Mouse (Mus musculus): ENCODE data around the gene Abhd16b. TPM values are rescaled to one million over a fixed set of nuclear protein-coding genes. Genes with fewer than 3 reads are reported as not detected.

Abhd16b gene
- total and polyA plus RNA-seq, 2 experiments from 2014 or later: not detected

GRCm38 (mm10) chr2:181463008-181463738, 29.8 kb upstream of the Abhd16b start:
- 24% methylated on average over 7 of the region's 7 CpGs for WGBS
- Histone ChIP-seq H3K4me3 (ENCODE audit: low read depth, low read length) (no peak overlapping the region), H3K36me3 (replicated peaks; ENCODE audit: control insufficient read depth, insufficient read depth, low read length) (no peaks in the 10 kb centered on the region), H3K27me3 (ENCODE audit: control insufficient read depth, insufficient read depth, low read length) (no peaks in the 10 kb centered on the region), H3K9me3 (replicated peaks; ENCODE audit: control insufficient read depth, low read length) (no peaks in the 10 kb centered on the region), H3K4me1 (ENCODE audit: control insufficient read depth, insufficient read depth) (0 out of 2 replicates have a peak, but pooled peaks cover under 1% of the 10 kb centered on the region), H3K4me2 (ENCODE audit: low read depth, low read length) (no peak overlapping the region), H3K27ac (ENCODE audit: low read depth) (no peak overlapping the region), H3K9ac (replicated peaks; ENCODE audit: low read depth, low read length) (no peak overlapping the region)
- DNase-seq (ENCODE audit: low spot score) (peak; percentile 52), ATAC-seq (ENCODE audit: insufficient read depth, low read depth) (peak; percentile 40)
- TF ChIP-seq CTCF (IDR thresholded peaks at IDR 0.05; ENCODE audit: low read depth) (no peak), EP300 (IDR thresholded peaks at IDR 0.05; ENCODE audit: low read depth) (no peak)

GRCm38 (mm10) chr2:181465423-181465822, 27.6 kb upstream of the Abhd16b start:
- no peak overlapping the region for H3K9ac ChIP-seq (replicated peaks; ENCODE audit: low read depth, low read length)
- no peak overlapping the region for H3K4me2 ChIP-seq (ENCODE audit: low read depth, low read length)
- ATAC-seq (ENCODE audit: insufficient read depth, low read depth): no peak
- no peak overlapping the region for H3K4me3 ChIP-seq (ENCODE audit: low read depth, low read length)
- DNase-seq (ENCODE audit: low spot score): no peak
- H3K27ac ChIP-seq (ENCODE audit: low read depth): no peak overlapping the region
- H3K27me3 ChIP-seq (ENCODE audit: control insufficient read depth, insufficient read depth, low read length): no peaks in the 10 kb centered on the region
- WGBS: 62% methylated on average over 3 of the region's 3 CpGs
- TF ChIP-seq EP300 (IDR thresholded peaks at IDR 0.05; ENCODE audit: low read depth) (no peak), CTCF (IDR thresholded peaks at IDR 0.05; ENCODE audit: low read depth) (no peak)
- H3K4me1 ChIP-seq (ENCODE audit: control insufficient read depth, insufficient read depth): peaks cover 5% of the 10 kb centered on the region
- H3K9me3 ChIP-seq (replicated peaks; ENCODE audit: control insufficient read depth, low read length): no peaks in the 10 kb centered on the region
- H3K36me3 ChIP-seq (replicated peaks; ENCODE audit: control insufficient read depth, insufficient read depth, low read length): no peaks in the 10 kb centered on the region

GRCm38 (mm10) chr2:181470285-181470684, 22.7 kb upstream of the Abhd16b start:
- DNase-seq (ENCODE audit: low spot score) (no peak), ATAC-seq (ENCODE audit: insufficient read depth, low read depth) (no peak)
- peak overlapping the region; percentile 85 for H3K27ac ChIP-seq (ENCODE audit: low read depth)
- peaks cover 31% of the 10 kb centered on the region for H3K4me1 ChIP-seq (ENCODE audit: control insufficient read depth, insufficient read depth)
- no peaks in the 10 kb centered on the region for H3K36me3 ChIP-seq (replicated peaks; ENCODE audit: control insufficient read depth, insufficient read depth, low read length)
- no peaks in the 10 kb centered on the region for H3K9me3 ChIP-seq (replicated peaks; ENCODE audit: control insufficient read depth, low read length)
- WGBS: 58% methylated on average over 2 of the region's 2 CpGs
- no peak overlapping the region for H3K4me2 ChIP-seq (ENCODE audit: low read depth, low read length)
- H3K4me3 ChIP-seq (ENCODE audit: low read depth, low read length): no peak overlapping the region
- no peak overlapping the region for H3K9ac ChIP-seq (replicated peaks; ENCODE audit: low read depth, low read length)
- H3K27me3 ChIP-seq (ENCODE audit: control insufficient read depth, insufficient read depth, low read length): no peaks in the 10 kb centered on the region
- 0 out of 2 replicates have a peak, but pooled peaks have one; percentile 55 for TF ChIP-seq EP300 (IDR thresholded peaks at IDR 0.05; ENCODE audit: low read depth)
- TF ChIP-seq CTCF (IDR thresholded peaks at IDR 0.05; ENCODE audit: low read depth): no peak

GRCm38 (mm10) chr2:181471246-181471645, 21.8 kb upstream of the Abhd16b start:
- 16% methylated on average over 5 of the region's 5 CpGs for WGBS
- H3K4me3 ChIP-seq (ENCODE audit: low read depth, low read length): no peak overlapping the region
- no peaks in the 10 kb centered on the region for H3K36me3 ChIP-seq (replicated peaks; ENCODE audit: control insufficient read depth, insufficient read depth, low read length)
- H3K9me3 ChIP-seq (replicated peaks; ENCODE audit: control insufficient read depth, low read length): no peaks in the 10 kb centered on the region
- H3K9ac ChIP-seq (replicated peaks; ENCODE audit: low read depth, low read length): no peak overlapping the region
- no peak for TF ChIP-seq CTCF (IDR thresholded peaks at IDR 0.05; ENCODE audit: low read depth)
- 0 out of 2 replicates have a peak, but pooled peaks have one; percentile 53 for TF ChIP-seq EP300 (IDR thresholded peaks at IDR 0.05; ENCODE audit: low read depth)
- H3K4me2 ChIP-seq (ENCODE audit: low read depth, low read length): no peak overlapping the region
- ATAC-seq (ENCODE audit: insufficient read depth, low read depth): peak; percentile 90
- peak overlapping the region; percentile 85 for H3K27ac ChIP-seq (ENCODE audit: low read depth)
- DNase-seq (ENCODE audit: low spot score): peak; percentile 84
- no peaks in the 10 kb centered on the region for H3K27me3 ChIP-seq (ENCODE audit: control insufficient read depth, insufficient read depth, low read length)
- H3K4me1 ChIP-seq (ENCODE audit: control insufficient read depth, insufficient read depth): peaks cover 31% of the 10 kb centered on the region

GRCm38 (mm10) chr2:181472256-181472827, 20.7 kb upstream of the Abhd16b start:
- WGBS: 58% methylated on average over 1 of the region's 1 CpGs
- Histone ChIP-seq H3K4me2 (ENCODE audit: low read depth, low read length) (no peak overlapping the region), H3K9me3 (replicated peaks; ENCODE audit: control insufficient read depth, low read length) (no peaks in the 10 kb centered on the region), H3K27me3 (ENCODE audit: control insufficient read depth, insufficient read depth, low read length) (no peaks in the 10 kb centered on the region), H3K4me1 (ENCODE audit: control insufficient read depth, insufficient read depth) (peaks cover 31% of the 10 kb centered on the region), H3K36me3 (replicated peaks; ENCODE audit: control insufficient read depth, insufficient read depth, low read length) (no peaks in the 10 kb centered on the region), H3K27ac (ENCODE audit: low read depth) (peak overlapping the region; percentile 85), H3K4me3 (ENCODE audit: low read depth, low read length) (no peak overlapping the region), H3K9ac (replicated peaks; ENCODE audit: low read depth, low read length) (no peak overlapping the region)
- ATAC-seq (ENCODE audit: insufficient read depth, low read depth) (no peak), DNase-seq (ENCODE audit: low spot score) (no peak)
- TF ChIP-seq EP300 (IDR thresholded peaks at IDR 0.05; ENCODE audit: low read depth) (no peak), CTCF (IDR thresholded peaks at IDR 0.05; ENCODE audit: low read depth) (no peak)

Measured in heart, postnatal 0 days (tissue).